ENCODE assay signal across 13 mouse cellular contexts in the genomic region with DNA sequence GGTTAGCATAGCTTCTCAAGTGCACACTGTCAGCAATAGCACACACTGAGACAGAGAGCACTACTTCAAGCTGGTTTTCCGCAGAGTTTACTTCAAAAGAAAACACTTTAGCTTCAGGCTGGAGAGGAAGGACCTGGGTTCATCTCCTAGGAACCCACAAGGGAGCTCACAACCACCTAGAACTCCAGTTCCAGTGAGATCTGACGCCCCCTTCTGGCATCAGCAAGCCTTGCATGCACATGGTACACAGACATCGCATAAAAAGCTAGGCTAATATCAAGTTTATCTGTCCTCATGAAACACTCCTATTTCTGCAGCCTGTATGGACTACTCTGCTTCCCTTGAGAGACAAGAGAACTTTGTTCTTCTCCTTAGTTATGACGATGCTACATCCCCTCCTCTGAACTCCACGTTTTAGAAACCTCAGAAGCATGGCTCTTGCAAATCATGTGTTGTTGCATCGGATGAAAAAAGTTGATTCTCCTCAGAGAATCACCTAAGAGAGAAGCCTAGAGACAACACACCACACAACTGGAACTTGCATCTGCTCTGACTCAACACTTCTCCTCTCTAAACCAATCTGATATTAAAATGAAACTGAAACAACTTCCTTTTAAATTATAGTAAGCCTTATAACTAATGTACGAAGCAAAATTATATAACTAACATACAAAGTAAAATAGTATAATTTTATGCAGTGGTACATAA. TPM values are rescaled to one million over a fixed set of nuclear protein-coding genes. Genes with fewer than 3 reads are reported as not detected.
DNase-seq lines count a peak whose midpoint lies in the region; ATAC-seq and TF ChIP-seq lines count a peak whose summit lies in the region.
"Had no signal": no experiment of that assay in that cellular context is flagged by ENCODE, and none has a peak within 500 bp of the region (broad histone marks: within the 10 kb centered on the region; RNA-seq: fewer than 3 reads in every experiment).

No protein-coding gene starts in this region.

- TF ChIP-seq RAD21 in CH12.LX (IDR thresholded peaks at IDR 0.05; ENCODE audit: low read depth, low read length): peak; percentile 17

- H3K36me3 ChIP-seq in intestine, postnatal 0 days (ENCODE audit: control insufficient read depth, insufficient read depth): no peaks in the 10 kb centered on the region; the same call in 1 of the 2 replicates
- H3K36me3 ChIP-seq in intestine, embryonic 16.5 days (ENCODE audit: control insufficient read depth, insufficient read depth, low read length): peaks cover 3% of the 10 kb centered on the region; the same call in 1 of the 2 replicates
- H3K36me3 ChIP-seq in CH12.LX (replicated peaks in 1 of 2; ENCODE audit: control insufficient read depth in 1 of 2, insufficient read depth in 1 of 2, low read length in 1 of 2): peaks cover 18 to 51% of the 10 kb centered on the region in 2 experiments

- H3K9me3 ChIP-seq in intestine, postnatal 0 days (ENCODE audit: control insufficient read depth): no peaks in the 10 kb centered on the region
- no peaks in the 10 kb centered on the region for H3K9me3 ChIP-seq in intestine, embryonic 16.5 days (ENCODE audit: control insufficient read depth, low read length)
- H3K9me3 ChIP-seq in CH12.LX (replicated peaks; ENCODE audit: low read length): no peaks in the 10 kb centered on the region
- H3K9me3 ChIP-seq: limb, embryonic 10.5 days; lung, embryonic 15.5 days had no signal

- no peak for TF ChIP-seq EP300 in CH12.LX (IDR thresholded peaks at IDR 0.05; ENCODE audit: low read length)

- no peak overlapping the region for H3K4me2 ChIP-seq in intestine, postnatal 0 days (replicated peaks; ENCODE audit: low read depth)
- H3K4me2 ChIP-seq in intestine, embryonic 16.5 days (ENCODE audit: low read depth, low read length): no peak overlapping the region
- H3K4me2 ChIP-seq in CH12.LX (ENCODE audit: insufficient read depth, low read depth, poor library complexity, severe bottlenecking): peak overlapping the region; percentile 61; the same call in 1 of the 2 replicates
- H3K4me2 ChIP-seq: lung, embryonic 15.5 days had no signal

- 78% methylated on average over 7 of the region's 7 CpGs for WGBS in intestine, postnatal 0 days
- 79% methylated on average over 7 of the region's 7 CpGs for WGBS in intestine, embryonic 16.5 days

- ATAC-seq in intestine, postnatal 0 days: no peak
- no peak for ATAC-seq in intestine, embryonic 16.5 days
- ATAC-seq in common myeloid progenitor, adult 5-6 weeks (replicated peaks; ENCODE audit: low read depth, poor library complexity, severe bottlenecking): peak; percentile 65

- no peak overlapping the region for H3K27ac ChIP-seq in intestine, postnatal 0 days (ENCODE audit: low read depth, low read length)
- no peak overlapping the region for H3K27ac ChIP-seq in intestine, embryonic 16.5 days (ENCODE audit: low read length)
- peak overlapping the region; percentile 20; the same call in 1 of the 2 replicates for H3K27ac ChIP-seq in CH12.LX (ENCODE audit: insufficient read depth, low read depth)
- H3K27ac ChIP-seq in left cerebral cortex, adult 2 months: no peak overlapping the region
- H3K27ac ChIP-seq: limb, embryonic 10.5 days; lung, embryonic 15.5 days had no signal

- peak; percentile 34 for DNase-seq in CH12.LX (ENCODE audit: extremely low read depth)
- DNase-seq in thymus, adult 18-20 months: peak; percentile 12 to 38
- DNase-seq in adrenal gland, postnatal 14 days: no peak
- DNase-seq in right cerebral cortex, postnatal 14 days: no peak
- no peak for DNase-seq in left cerebral cortex, adult 2 months (ENCODE audit: extremely low spot score in 1 of 2, low spot score in 2 of 2)
- DNase-seq: gastrocnemius, postnatal 14 days; heart, postnatal 36 days; retina, postnatal 1 day had no signal

- H3K27me3 ChIP-seq in intestine, postnatal 0 days (replicated peaks; ENCODE audit: control insufficient read depth, insufficient read depth, low read length): no peaks in the 10 kb centered on the region
- no peaks in the 10 kb centered on the region for H3K27me3 ChIP-seq in intestine, embryonic 16.5 days (replicated peaks; ENCODE audit: control insufficient read depth, insufficient read depth, low read length)
- no peaks in the 10 kb centered on the region for H3K27me3 ChIP-seq in CH12.LX (replicated peaks)
- H3K27me3 ChIP-seq: lung, embryonic 15.5 days had no signal

- no peaks in the 10 kb centered on the region; the same call in 1 of the 2 replicates for H3K79me2 ChIP-seq in CH12.LX (replicated peaks; ENCODE audit: control insufficient read depth, extremely low read depth, insufficient read depth, poor library complexity, severe bottlenecking)

- no peaks in the 10 kb centered on the region for H3K4me1 ChIP-seq in intestine, postnatal 0 days (replicated peaks; ENCODE audit: control insufficient read depth, insufficient read depth, low read length)
- H3K4me1 ChIP-seq in intestine, embryonic 16.5 days (ENCODE audit: control insufficient read depth, insufficient read depth, low read length): no peaks in the 10 kb centered on the region
- H3K4me1 ChIP-seq in CH12.LX (ENCODE audit: control insufficient read depth in 1 of 2, insufficient read depth in 2 of 2): peaks cover 17 to 46% of the 10 kb centered on the region in 2 experiments
- H3K4me1 ChIP-seq: limb, embryonic 10.5 days; lung, embryonic 15.5 days had no signal

- H3K9ac ChIP-seq in intestine, postnatal 0 days (ENCODE audit: low read depth, low read length): no peak overlapping the region
- no peak overlapping the region for H3K9ac ChIP-seq in intestine, embryonic 16.5 days (ENCODE audit: low read depth, low read length)
- peak overlapping the region; percentile 44; the same call in 1 of the 2 replicates for H3K9ac ChIP-seq in CH12.LX (ENCODE audit: insufficient read depth, low read depth)
- H3K9ac ChIP-seq: lung, embryonic 15.5 days had no signal

- no peak; the same call in 1 of the 2 replicates for TF ChIP-seq POLR2A in CH12.LX (IDR thresholded peaks at IDR 0.05; ENCODE audit: low read depth, low read length)

- TF ChIP-seq CTCF in intestine, postnatal 0 days (IDR thresholded peaks at IDR 0.05; ENCODE audit: low read depth): peak; percentile 32
- TF ChIP-seq CTCF in CH12.LX (conservative IDR thresholded peaks at IDR 0.05 in 1 of 2, IDR thresholded peaks at IDR 0.05 in 1 of 2; ENCODE audit: low read depth in 2 of 2, low read length in 2 of 2): peak in 1 of 2 experiments; percentile 60; a peak in 2 of 4 replicates
- no peak; the same call in 1 of the 2 replicates for TF ChIP-seq CTCF in left cerebral cortex, adult 2 months (IDR thresholded peaks at IDR 0.05)

- H3K4me3 ChIP-seq in intestine, postnatal 0 days (ENCODE audit: low read depth, low read length): no peak overlapping the region
- no peak overlapping the region for H3K4me3 ChIP-seq in intestine, embryonic 16.5 days (ENCODE audit: low read length)
- no peak overlapping the region for H3K4me3 ChIP-seq in CH12.LX (replicated peaks in 1 of 3; ENCODE audit: low read depth in 2 of 3, low read length in 2 of 3, poor library complexity in 1 of 3)
- H3K4me3 ChIP-seq in left cerebral cortex, adult 2 months: no peak overlapping the region
- H3K4me3 ChIP-seq: limb, embryonic 10.5 days; lung, embryonic 15.5 days had no signal

- dilution Hi-C loops in CH12.LX (cut with MboI; ENCODE audit: extremely low pct_ligation_motif_present, extremely low pct_unique_long_range_greater_than_20kb, low sequenced_read_pairs): no loop called here

- in situ Hi-C loops in CH12.LX (cut with MboI; ENCODE audit: low pct_ligation_motif_present, low pct_unique_long_range_greater_than_20kb, low sequenced_read_pairs): no loop called here

- intact Hi-C loops in left cerebral cortex, adult 2 months (cut with DNase I): no loop called here

TF ChIP-seq in CH12.LX, 34 proteins besides CTCF, POLR2A, EP300 and RAD21:
- TF ChIP-seq CHD1 (IDR thresholded peaks at IDR 0.05; ENCODE audit: low read depth, low read length) (no peak), UBTF (IDR thresholded peaks at IDR 0.05; ENCODE audit: low read depth, low read length) (no peak), USF2 (conservative IDR thresholded peaks at IDR 0.05; ENCODE audit: low read depth, low read length) (no peak), ELF1 (IDR thresholded peaks at IDR 0.05; ENCODE audit: low read depth, low read length) (no peak), PAX5 (IDR thresholded peaks at IDR 0.05; ENCODE audit: low read length) (no peak), ZMIZ1 (IDR thresholded peaks at IDR 0.05; ENCODE audit: low read depth, low read length) (no peak), JUND (conservative IDR thresholded peaks at IDR 0.05; ENCODE audit: low read depth, low read length) (no peak), CHD2 (IDR thresholded peaks at IDR 0.05; ENCODE audit: low read length) (no peak), TBP (conservative IDR thresholded peaks at IDR 0.05; ENCODE audit: low read depth, low read length) (no peak), TCF12 (IDR thresholded peaks at IDR 0.05; ENCODE audit: low read depth, low read length) (no peak)

RNA-seq across cellular contexts. Expression of a gene that starts 53.3 kb away (rescaled TPM):
- polyA plus RNA-seq in intestine, postnatal 0 days (2015; fragmentation: Nextera tagmentation; extraction: Ambion mirVana): 6.3 and 6.8 TPM in 2 replicates
- 7.4 and 8.3 TPM in 2 replicates for polyA plus RNA-seq in intestine, embryonic 16.5 days (2015; fragmentation: Nextera tagmentation; extraction: Ambion mirVana)
- total RNA-seq in CH12.LX (2012; rRNA removed) (11.8 and 12.7 TPM in 2 replicates), CH12.LX (2014; rRNA removed) (19.5 and 23.4 TPM in 2 replicates)
- polyA plus RNA-seq in CH12.LX (2012; ENCODE audit: insufficient read length, low read depth): 15.9 and 18.0 TPM in 2 replicates
- 27.2 and 31.3 TPM in 2 replicates for total RNA-seq in common myeloid progenitor, adult 5-6 weeks (2017)
- 17.2 and 19.3 TPM in 2 replicates for total RNA-seq in adrenal gland, postnatal 14 days (2021)
- total RNA-seq in left cerebral cortex, adult 2 months (2021): 10 to 100 TPM; 24.5 to 29.9 TPM

Comparison
In these comparisons a context has a peak if more than half of its experiments do, and no peak if none do; other contexts are left out.
1. DNase-seq: peak in CH12.LX (single experiment) and thymus, adult 18-20 months (2 of 2); none in adrenal gland, postnatal 14 days (single experiment), right cerebral cortex, postnatal 14 days (single experiment) and left cerebral cortex, adult 2 months (0 of 2).